Mouse (Mus musculus) frontal cortex, postnatal 14 days (tissue): Measurements from ENCODE around the gene Chid1.

Experiments
- DNase-seq, 2 experiments: peaks; one replicate each; pipeline ENCODE4 v3.0.0; 2022; ENCODE audit warnings: low spot score in 2 of 2

The Chid1 gene

DNA sequence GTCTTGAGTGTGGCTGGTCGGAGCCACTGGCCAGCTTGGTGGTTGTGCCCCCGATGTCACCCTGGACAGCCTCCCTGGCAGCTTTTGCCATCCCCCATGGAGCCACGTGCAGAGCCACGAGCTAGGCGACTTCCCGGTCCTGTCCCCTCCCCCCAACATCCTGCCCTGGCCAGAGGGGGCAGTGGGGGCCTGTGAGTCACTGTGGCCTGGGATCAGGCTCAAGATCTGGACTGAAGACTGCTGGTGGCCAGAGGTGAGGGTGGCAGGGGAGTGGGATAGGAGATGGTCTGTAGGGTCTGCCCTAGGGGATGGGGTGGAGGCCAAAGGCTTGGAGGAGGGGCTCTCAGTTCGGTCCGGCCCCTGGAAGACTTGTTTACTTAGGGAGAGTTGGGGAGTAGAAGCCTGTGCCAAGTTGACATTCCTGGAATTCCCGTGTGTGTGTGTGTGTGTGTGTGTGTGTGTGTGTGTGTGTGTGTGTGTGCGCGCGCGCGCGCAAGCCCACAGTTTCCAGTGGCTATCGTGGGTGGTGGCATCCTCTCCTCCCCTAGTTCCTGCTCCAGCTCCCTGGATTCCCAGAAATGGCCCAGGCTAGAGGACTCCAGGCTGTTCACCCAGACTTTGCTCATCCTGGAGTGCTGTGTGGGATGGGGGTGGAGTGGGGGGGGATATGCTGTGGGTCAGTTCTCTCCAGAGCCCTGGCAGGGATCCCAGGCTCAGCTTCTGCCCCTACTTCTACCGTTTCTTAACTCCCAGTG lies 63.3 kb downstream of the Chid1 start:
- no peak for DNase-seq

DNA sequence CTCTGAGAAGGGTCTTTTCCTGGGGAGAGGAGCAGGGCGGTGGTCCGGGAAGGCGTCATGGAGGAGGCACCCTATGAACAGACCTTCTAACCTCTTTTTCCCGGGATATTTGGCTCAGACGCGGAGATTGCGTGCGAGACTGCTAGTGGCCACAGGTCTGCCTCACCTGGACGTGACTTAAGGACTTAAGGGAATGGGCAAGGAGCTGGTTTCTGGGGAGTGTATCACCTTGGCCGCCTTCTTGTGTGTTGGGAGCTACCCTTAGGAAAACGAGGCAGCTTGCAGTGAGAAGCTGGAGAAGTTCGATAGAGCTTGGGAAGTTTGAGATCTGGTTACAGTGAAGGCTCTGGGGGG lies 63.9 kb downstream of the Chid1 start:
- DNase-seq, result no peak

- DNase-seq, result peak; percentile 72 to 78
These were observed 64.4 kb downstream of the Chid1 start, which contains the start of the genes Polr2l and Tspan4 for GRCm38 (mm10) chr7:141475011-141475804. Gene Polr2l (minus strand): TSS chr7:141475132. Gene Tspan4 (plus strand): TSS chr7:141475240.

DNA sequence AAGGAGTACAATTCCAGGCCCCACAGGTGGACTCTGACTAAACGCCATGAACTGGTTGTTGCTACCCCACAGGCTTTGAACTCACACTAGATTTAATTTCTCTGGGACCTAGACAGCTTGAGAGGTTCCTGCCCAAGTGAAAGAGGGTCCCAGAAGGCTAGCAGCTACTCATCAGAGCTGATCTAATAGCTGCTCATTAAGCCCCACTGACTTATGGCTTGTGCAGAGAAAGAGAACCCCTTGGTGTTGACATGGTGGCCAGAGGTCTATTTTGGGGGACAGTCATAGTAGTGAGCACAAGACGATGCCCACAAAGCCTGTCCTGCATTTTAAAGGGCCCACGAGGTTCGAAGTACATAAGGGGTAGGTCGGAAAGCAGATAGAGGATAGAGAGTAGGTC lies 65.5 kb downstream of the Chid1 start:
- no peak for DNase-seq

DNA sequence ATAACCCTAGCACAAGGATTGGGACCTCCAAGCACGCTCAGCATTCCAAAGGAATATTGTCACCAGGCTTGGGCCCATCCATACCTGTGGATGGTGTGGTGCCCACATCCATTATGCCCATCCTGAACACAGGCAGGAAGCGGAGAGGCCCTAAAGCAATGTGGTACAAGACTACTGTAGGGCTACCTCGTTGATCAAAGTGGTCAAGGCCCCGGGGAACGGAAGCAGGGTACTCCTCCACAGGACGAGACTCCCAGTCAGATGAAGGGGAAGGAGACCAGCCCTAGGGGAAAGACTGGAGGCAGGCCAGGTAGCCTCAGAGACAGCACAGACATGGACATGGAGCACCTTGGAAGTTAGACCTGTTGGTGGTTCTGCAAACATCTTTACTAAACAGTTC lies 66.9 kb downstream of the Chid1 start:
- no peak for DNase-seq

- DNase-seq, result no peak
These were observed 67.4 kb downstream of the Chid1 start for GRCm38 (mm10) chr7:141472226-141472625.

DNA sequence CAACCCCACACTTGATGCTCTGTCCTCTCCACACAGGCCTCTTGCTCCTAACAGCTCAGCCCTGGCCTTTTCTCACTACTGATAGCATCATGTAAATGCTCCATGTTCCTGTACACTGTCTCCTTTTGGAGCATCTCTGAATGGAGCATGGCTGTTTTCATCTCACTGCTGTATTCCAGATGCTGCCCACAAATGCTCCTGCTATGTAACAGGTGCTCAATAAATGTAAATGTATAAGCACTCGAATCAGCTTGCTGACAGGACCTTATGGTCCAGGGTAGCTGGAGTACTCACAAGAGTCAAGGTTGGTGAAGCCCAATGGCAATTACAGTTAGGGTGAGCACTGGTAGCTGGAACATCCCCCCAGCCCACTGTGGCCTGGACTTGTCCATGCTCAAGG lies 68.4 kb downstream of the Chid1 start:
- no peak for DNase-seq

DNA sequence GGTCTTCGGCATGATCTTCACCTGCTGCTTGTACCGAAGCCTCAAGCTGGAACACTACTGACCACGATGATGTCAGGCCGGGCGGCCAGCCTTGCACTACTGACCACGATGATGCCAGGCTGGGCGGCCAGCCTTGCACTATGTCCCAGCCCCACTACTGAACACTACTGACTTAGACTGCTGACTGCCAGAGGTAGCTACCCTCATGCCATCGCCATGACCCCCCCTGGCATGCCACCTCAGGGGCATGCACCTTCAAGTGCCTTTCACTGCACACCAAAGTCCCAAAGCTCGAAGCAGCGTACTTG lies 69.1 kb downstream of the Chid1 start:
- no peak for DNase-seq

DNA sequence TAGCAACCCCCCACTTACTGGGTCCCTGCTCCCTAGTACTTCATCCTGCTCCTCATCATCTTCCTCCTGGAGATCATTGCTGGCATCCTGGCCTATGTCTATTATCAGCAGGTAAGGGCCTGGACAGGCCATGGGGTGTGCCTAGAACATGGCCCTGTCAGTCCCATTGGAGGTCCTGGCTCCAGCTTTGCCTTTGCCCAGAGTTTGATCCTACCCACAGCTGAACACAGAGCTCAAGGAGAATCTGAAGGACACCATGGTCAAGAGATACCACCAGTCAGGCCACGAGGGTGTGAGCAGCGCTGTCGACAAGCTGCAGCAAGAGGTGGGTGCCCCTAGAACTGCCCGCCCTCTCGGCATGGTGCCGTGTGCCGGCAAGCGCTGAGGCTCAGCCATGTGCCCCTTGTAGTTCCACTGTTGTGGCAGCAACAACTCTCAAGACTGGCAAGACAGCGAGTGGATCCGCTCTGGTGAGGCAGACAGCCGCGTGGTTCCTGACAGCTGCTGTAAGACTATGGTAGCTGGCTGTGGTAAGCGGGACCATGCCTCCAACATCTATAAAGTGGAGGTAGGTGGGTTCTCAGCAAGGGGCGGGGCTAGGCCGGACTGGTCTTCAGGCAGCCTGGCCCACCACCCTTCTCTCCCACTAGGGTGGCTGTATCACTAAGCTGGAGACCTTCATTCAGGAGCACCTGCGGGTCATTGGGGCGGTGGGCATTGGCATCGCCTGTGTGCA lies 69.6 kb downstream of the Chid1 start:
- DNase-seq, result no peak

GRCm38 (mm10) chr7:141469352-141469751 lies 70.3 kb downstream of the Chid1 start:
- no peak for DNase-seq

DNA sequence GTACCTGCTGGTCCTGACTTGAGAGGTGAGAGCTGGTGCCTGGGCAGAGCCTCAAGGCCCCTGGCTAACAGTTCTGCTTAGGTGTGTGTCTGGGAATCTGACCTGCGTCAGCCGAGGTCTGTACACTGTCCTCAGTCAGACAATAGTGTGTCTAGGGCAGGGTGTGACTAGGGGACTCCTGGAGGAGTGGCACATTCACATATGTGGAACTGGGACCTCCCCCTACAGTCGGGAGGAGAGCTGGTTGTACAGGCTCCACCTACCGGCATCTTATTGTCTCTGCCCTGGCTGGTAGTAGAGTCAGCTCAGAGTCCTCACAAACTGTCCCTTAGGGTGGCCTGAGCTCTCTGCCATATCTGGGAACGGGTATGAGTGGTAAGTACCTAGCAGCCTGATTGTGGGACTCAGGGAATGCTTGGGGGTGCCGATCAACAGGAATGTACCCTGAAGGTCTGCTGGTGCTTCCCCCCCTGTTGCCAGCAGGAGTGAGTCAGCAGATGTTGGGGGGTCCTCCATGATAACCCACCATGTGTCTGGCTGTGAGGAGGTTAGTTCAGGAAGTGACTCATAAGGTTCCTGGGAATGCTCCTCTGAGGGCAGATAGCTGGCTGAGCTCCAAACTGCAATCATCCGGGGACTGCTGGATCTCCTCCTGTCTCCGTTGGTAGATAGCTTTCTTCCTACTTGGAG lies 71.0 kb downstream of the Chid1 start:
- DNase-seq, result no peak

DNA sequence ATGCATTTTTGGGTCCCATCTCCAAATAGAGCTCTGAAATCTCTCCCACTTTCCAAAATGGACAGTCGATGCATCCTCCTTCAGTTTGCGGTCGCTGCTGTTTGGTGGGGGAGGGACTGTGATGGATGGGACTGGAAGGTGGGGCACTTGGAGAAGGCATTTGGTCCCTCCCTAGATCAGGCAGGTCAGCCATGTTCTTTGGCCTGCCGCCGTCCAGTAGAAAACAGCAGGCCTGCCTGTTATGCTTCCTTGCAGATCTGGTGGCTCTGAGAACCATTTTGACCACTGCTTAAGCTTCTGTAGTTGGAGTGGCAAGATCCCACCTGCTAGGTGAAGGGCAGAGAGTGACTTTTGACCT lies 71.5 kb downstream of the Chid1 start:
- DNase-seq, result no peak

GRCm38 (mm10) chr7:141467230-141468030 lies 72.2 kb downstream of the Chid1 start, which contains the start of gene Cd151:
Gene Cd151 (plus strand): TSS chr7:141467392.
- peak in 1 of 2 experiments; percentile 52 for DNase-seq

- DNase-seq, result no peak
These were observed 73.0 kb downstream of the Chid1 start for GRCm38 (mm10) chr7:141466607-141467148.

- DNase-seq, result no peak
These were observed 73.6 kb downstream of the Chid1 start for GRCm38 (mm10) chr7:141466045-141466394.

GRCm38 (mm10) chr7:141465388-141466044 lies 74.1 kb downstream of the Chid1 start:
- peak in 1 of 2 experiments; percentile 8 for DNase-seq

DNA sequence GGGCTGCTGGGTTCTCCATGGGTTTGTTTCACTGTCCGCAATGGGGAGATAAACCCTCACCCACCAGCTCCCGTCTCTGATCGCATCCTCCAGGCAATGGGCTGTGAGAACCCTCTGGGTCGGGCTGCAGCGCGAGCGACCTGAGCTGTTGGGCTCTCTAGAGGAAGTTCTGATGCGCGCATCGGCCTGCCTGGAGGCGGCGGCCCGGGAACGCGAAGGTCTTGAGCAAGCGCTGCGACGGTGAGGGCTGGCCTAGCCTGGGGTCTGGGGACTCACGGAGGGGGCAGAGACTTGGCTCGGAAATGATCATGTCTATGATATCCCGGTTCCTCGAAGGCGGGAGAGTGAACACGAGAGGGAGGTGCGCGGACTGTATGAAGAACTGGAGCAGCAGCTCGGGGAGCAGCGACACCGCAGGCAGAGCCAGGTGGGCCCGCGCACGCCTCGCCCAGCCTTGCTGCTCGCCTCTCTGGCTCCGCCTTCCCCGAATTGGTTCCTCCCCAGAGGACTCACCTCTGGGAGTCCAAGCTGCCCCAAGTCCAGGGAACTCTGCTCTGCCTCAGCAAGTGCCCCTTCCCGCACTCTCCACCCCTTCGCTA lies 75.0 kb downstream of the Chid1 start:
- DNase-seq, result no peak

GRCm38 (mm10) chr7:141463824-141464602 lies 75.6 kb downstream of the Chid1 start:
- DNase-seq, result no peak

DNA sequence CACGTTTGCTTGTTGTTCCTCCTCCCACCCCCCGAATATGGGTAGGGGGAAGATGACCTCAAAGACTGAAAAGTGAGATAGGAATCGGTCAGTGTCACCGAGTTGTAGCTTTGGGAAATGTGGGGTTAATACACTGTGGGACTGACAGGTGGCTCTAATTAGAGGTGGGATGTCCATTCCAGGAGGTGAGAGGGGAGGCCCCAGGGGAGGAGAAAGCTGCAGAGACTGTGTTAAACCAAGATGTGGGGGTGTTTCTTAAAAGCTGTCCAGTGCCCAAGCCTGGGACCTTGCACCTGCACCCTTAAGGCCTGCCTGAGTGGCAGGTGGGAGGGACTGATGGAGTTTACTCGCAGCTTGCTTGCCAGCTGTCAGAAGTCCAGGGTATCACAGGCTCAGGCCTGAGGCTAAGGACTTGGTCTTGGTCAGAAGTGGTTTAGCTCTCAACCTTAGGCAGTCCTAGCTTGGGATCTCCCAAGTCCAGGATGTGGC lies 77.3 kb downstream of the Chid1 start:
- DNase-seq, result no peak
